20 mouse cellular contexts compared by ENCODE assay signal in the genomic region with DNA sequence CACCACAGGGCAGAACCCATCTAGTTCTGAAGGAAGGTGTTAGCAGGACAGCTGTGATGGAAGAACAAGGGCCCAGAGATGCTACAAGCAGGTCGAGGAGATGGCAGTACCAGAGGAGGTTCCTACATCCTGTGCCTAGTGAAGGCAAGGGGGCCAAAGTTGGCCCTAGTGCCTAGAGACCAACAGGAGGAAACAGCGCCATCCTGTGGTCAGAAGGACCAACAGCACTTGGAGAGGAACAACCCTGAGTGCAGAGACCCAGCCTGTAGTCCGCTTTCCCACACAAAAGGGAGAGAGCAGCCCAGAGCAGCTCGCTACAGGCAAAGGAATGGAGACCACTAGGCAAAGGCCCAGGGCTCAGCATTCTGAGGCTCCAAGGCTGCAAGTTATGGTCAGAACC. TPM values are rescaled to one million over a fixed set of nuclear protein-coding genes. Genes with fewer than 3 reads are reported as not detected.
A peak's percentile ranks its signal among the peaks of the same experiment; 100 is the strongest.
DNase-seq lines count a peak whose midpoint lies in the region; ATAC-seq and TF ChIP-seq lines count a peak whose summit lies in the region.
"Had no signal": no experiment of that assay in that cellular context is flagged by ENCODE, and none has a peak within 500 bp of the region (broad histone marks: within the 10 kb centered on the region; RNA-seq: fewer than 3 reads in every experiment).

No protein-coding gene starts in this region.

- H3K27me3 ChIP-seq in kidney, postnatal 0 days (ENCODE audit: insufficient read depth, low read length), result no peaks in the 10 kb centered on the region
- no peaks in the 10 kb centered on the region for H3K27me3 ChIP-seq in testis, adult 2 months (ENCODE audit: control insufficient read depth, insufficient read depth, low read length)
- H3K27me3 ChIP-seq: neural tube, embryonic 12.5 days had no signal

- no peaks in the 10 kb centered on the region for H3K9me3 ChIP-seq in kidney, postnatal 0 days (replicated peaks; ENCODE audit: low read length)
- H3K9me3 ChIP-seq: embryonic facial prominence, embryonic 13.5 days; heart, embryonic 12.5 days; liver, embryonic 13.5 days; neural tube, embryonic 12.5 days had no signal

- peak; percentile 22; the same call in 1 of the 2 replicates for TF ChIP-seq CTCF in kidney, postnatal 0 days (IDR thresholded peaks at IDR 0.05; ENCODE audit: low read depth)
- peak; percentile 88; the same call in 1 of the 2 replicates for TF ChIP-seq CTCF in testis, adult 2 months (IDR thresholded peaks at IDR 0.05; ENCODE audit: control insufficient read depth, insufficient read depth, insufficient replicate concordance, low read depth, low read length)

- H3K9ac ChIP-seq in kidney, postnatal 0 days (ENCODE audit: low read depth, low read length), result no peak overlapping the region
- H3K9ac ChIP-seq: embryonic facial prominence, embryonic 13.5 days; heart, embryonic 12.5 days; liver, embryonic 13.5 days; neural tube, embryonic 12.5 days had no signal

- H3K27ac ChIP-seq in kidney, postnatal 0 days, result no peak overlapping the region
- no peak overlapping the region for H3K27ac ChIP-seq in testis, adult 2 months (ENCODE audit: control insufficient read depth, insufficient read depth, low read depth, low read length)
- H3K27ac ChIP-seq: embryonic facial prominence, embryonic 13.5 days; liver, embryonic 13.5 days; neural tube, embryonic 12.5 days had no signal

- no peak overlapping the region for H3K4me3 ChIP-seq in kidney, postnatal 0 days (replicated peaks; ENCODE audit: low read depth, low read length)
- H3K4me3 ChIP-seq in testis, adult 2 months (ENCODE audit: control insufficient read depth, low read depth, low read length), result no peak overlapping the region
- H3K4me3 ChIP-seq: embryonic facial prominence, embryonic 13.5 days; heart, embryonic 12.5 days; liver, embryonic 13.5 days; neural tube, embryonic 12.5 days had no signal

- WGBS in kidney, postnatal 0 days, result 68% methylated on average over 4 of the region's 4 CpGs

- H3K4me1 ChIP-seq in kidney, postnatal 0 days (replicated peaks; ENCODE audit: insufficient read depth, low read length), result no peaks in the 10 kb centered on the region
- peaks cover 5% of the 10 kb centered on the region for H3K4me1 ChIP-seq in testis, adult 2 months (ENCODE audit: control insufficient read depth, insufficient read depth, low read length)
- H3K4me1 ChIP-seq: heart, embryonic 12.5 days had no signal

- no peaks in the 10 kb centered on the region for H3K36me3 ChIP-seq in kidney, postnatal 0 days (ENCODE audit: insufficient read depth, low read length)
- H3K36me3 ChIP-seq in testis, adult 2 months (ENCODE audit: control insufficient read depth, insufficient read depth, low read length), result no peaks in the 10 kb centered on the region
- H3K36me3 ChIP-seq: embryonic facial prominence, embryonic 13.5 days; heart, embryonic 12.5 days; liver, embryonic 13.5 days; neural tube, embryonic 12.5 days had no signal

- no peak overlapping the region for H3K4me2 ChIP-seq in kidney, postnatal 0 days (ENCODE audit: low read length)
- H3K4me2 ChIP-seq: embryonic facial prominence, embryonic 13.5 days; heart, embryonic 12.5 days; liver, embryonic 13.5 days; neural tube, embryonic 12.5 days had no signal

- TF ChIP-seq POLR2A in testis, adult 2 months (IDR thresholded peaks at IDR 0.05; ENCODE audit: control insufficient read depth, low read depth, low read length), result no peak

- DNase-seq in kidney, postnatal 0 days (ENCODE audit: low spot score), result no peak
- DNase-seq in kidney, postnatal 36 days, result no peak
- no peak for DNase-seq in testis, postnatal 10 days (ENCODE audit: low spot score)
- DNase-seq in R1 (ENCODE audit: low read depth, low spot score), result peak; percentile 87
- no peak for DNase-seq in embryo, embryonic 10.5 days (ENCODE audit: low spot score)
- DNase-seq in spleen, adult 12 weeks (ENCODE audit: low spot score), result no peak
- DNase-seq: adrenal gland, adult 8-10 months; cerebellum, adult 18-20 months; gastrocnemius, postnatal 25 days; heart, postnatal 36 days; kidney, adult 8-10 months; kidney, postnatal 4 days; liver, embryonic 13.5 days; lung, postnatal 14 days; thymus, postnatal 4 days had no signal

- ATAC-seq in kidney, postnatal 0 days (replicated peaks; ENCODE audit: low FRiP score, low read depth), result no peak
- ATAC-seq: hindbrain, embryonic 16.5 days had no signal

RNA-seq across cellular contexts. Expression of a gene that starts 25.4 kb away (rescaled TPM):
- polyA plus RNA-seq in kidney, postnatal 0 days (2015; fragmentation: Nextera tagmentation; extraction: Ambion mirVana), result 2.5 and 3.7 TPM in 2 replicates
- 41.2 and 42.8 TPM in 2 replicates for polyA plus RNA-seq in testis, adult 2 months (2012; rRNA removed)

RNA-seq across cellular contexts. Expression of a gene that starts 25.5 kb away (rescaled TPM):
- polyA plus RNA-seq in kidney, postnatal 0 days (2015; fragmentation: Nextera tagmentation; extraction: Ambion mirVana), result 30.2 and 30.5 TPM in 2 replicates
- polyA plus RNA-seq in testis, adult 2 months (2012; rRNA removed), result 191 and 200 TPM in 2 replicates

RNA-seq across cellular contexts. Expression of a gene that starts 33.9 kb away (rescaled TPM):
- 28.5 and 33.7 TPM in 2 replicates for polyA plus RNA-seq in kidney, postnatal 0 days (2015; fragmentation: Nextera tagmentation; extraction: Ambion mirVana)
- 41.3 and 41.9 TPM in 2 replicates for polyA plus RNA-seq in testis, adult 2 months (2012; rRNA removed)

RNA-seq across cellular contexts. Expression of a gene that starts 55.3 kb away (rescaled TPM):
- polyA plus RNA-seq in kidney, postnatal 0 days (2015; fragmentation: Nextera tagmentation; extraction: Ambion mirVana), result 0.14 and 0.24 TPM in 2 replicates
- 0.24 and 0.32 TPM in 2 replicates for polyA plus RNA-seq in testis, adult 2 months (2012; rRNA removed)

RNA-seq across cellular contexts. Expression of a gene that starts 55.6 kb away (rescaled TPM):
- 73.1 and 77.2 TPM in 2 replicates for polyA plus RNA-seq in kidney, postnatal 0 days (2015; fragmentation: Nextera tagmentation; extraction: Ambion mirVana)
- polyA plus RNA-seq in testis, adult 2 months (2012; rRNA removed), result 332 and 347 TPM in 2 replicates
